Mouse (Mus musculus): Measurements from ENCODE around the gene Aff3. TPM values are rescaled to one million over a fixed set of nuclear protein-coding genes. Genes with fewer than 3 reads are reported as not detected.

Aff3 gene
- polyA plus RNA-seq, 1 experiment, result 2.2 TPM

DNA sequence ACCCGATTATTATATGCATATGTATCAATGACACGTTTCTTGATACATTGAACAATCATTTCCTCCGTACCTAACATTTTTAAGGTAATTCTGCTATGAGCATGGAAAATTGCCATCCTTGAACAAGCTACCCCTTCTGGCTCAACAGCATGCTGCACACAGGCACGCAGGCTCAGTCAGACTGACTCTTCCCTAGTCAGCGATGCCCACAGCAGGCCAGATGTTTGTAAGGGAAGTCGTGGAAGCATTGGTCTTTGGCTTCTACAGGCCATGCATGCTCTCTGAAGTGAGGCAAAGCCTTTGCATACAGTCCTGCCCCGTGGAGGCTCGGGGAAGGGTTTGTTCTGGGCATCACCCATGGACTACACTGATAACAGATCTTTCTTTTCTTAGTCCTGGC, 354.3 kb downstream of the Aff3 start:
- DNase-seq, result no peak
- Histone ChIP-seq H3K4me3 (ENCODE audit: insufficient read depth, low read depth, low read length) (no peak overlapping the region), H3K27me3 (replicated peaks; ENCODE audit: control insufficient read depth, insufficient read depth, low read length) (no peaks in the 10 kb centered on the region), H3K36me3 (ENCODE audit: control insufficient read depth, insufficient read depth, low read length) (no peaks in the 10 kb centered on the region), H3K27ac (ENCODE audit: insufficient read depth, low read depth, low read length) (no peak overlapping the region), H3K4me1 (ENCODE audit: control insufficient read depth, insufficient read depth, low read length) (no peaks in the 10 kb centered on the region)
- TF ChIP-seq POLR2A (IDR thresholded peaks at IDR 0.05; ENCODE audit: low read depth, low read length) (no peak), CTCF (conservative IDR thresholded peaks at IDR 0.05; ENCODE audit: insufficient read depth, insufficient read length, low read depth, low read length) (no peak)
- 86% methylated on average over 8 of the region's 8 CpGs for WGBS

DNA sequence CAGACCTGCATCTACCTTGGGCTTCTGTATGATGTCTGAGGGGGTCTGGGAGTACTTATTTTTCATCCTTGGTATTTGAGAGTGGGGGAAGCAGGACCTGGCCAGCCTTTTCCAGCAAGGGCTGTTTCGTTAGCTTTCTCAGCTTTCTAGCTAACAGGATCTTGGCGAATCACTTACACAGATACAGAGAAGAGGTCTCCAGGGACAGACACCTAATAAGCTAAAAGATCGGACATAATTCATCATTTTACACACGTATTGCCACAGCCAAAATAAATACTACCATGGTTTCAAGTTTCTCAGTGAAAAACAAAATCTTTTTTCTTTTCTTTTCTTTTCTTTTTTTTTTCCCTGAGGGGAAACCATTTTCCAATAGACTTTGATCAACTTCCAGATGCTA, 354.7 kb downstream of the Aff3 start:
- no peaks in the 10 kb centered on the region for H3K4me1 ChIP-seq (ENCODE audit: control insufficient read depth, insufficient read depth, low read length)
- 81% methylated on average over 4 of the region's 4 CpGs for WGBS
- DNase-seq, result no peak
- TF ChIP-seq CTCF (conservative IDR thresholded peaks at IDR 0.05; ENCODE audit: insufficient read depth, insufficient read length, low read depth, low read length) (no peak), POLR2A (IDR thresholded peaks at IDR 0.05; ENCODE audit: low read depth, low read length) (no peak)
- H3K27me3 ChIP-seq (replicated peaks; ENCODE audit: control insufficient read depth, insufficient read depth, low read length), result no peaks in the 10 kb centered on the region
- no peaks in the 10 kb centered on the region for H3K36me3 ChIP-seq (ENCODE audit: control insufficient read depth, insufficient read depth, low read length)
- no peak overlapping the region for H3K27ac ChIP-seq (ENCODE audit: insufficient read depth, low read depth, low read length)
- no peak overlapping the region for H3K4me3 ChIP-seq (ENCODE audit: insufficient read depth, low read depth, low read length)

DNA sequence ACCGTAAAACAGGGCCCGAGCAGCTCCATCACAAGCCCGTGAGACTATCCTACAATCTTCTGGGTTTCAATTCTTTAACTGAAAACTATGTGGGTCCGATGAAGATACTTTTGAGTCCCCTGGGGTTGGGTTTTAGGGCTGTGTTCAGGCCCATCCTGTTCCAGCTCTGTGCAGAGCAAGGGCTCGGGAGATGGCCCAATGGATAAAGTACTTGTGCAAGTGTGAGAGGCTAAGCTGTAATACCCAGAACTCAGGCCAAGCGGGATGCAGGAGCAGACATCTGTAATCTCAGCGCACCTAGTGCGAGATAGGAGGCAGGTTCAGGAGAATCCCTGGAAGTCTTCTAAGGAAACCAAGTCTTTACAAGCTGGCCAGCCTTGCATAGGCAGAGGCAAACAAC, 355.4 kb downstream of the Aff3 start:
- no peak overlapping the region for H3K4me3 ChIP-seq (ENCODE audit: insufficient read depth, low read depth, low read length)

DNA sequence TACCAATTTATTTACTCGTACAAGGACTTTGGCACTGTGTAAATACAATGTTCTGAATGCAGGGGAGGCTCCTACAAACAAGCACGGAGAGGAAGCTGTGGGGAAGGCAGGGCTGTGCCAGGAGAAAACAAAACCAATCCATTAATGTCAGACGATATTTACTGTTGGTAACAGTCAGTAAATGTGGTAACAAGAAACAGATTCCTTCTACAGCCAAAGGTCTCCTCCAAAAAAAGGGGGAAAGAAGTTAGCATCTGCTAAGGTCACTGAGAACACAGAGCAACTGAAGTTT, 356.1 kb downstream of the Aff3 start:
- 40% methylated on average over 3 of the region's 3 CpGs for WGBS
- DNase-seq, result no peak
- TF ChIP-seq POLR2A (IDR thresholded peaks at IDR 0.05; ENCODE audit: low read depth, low read length), result no peak
- TF ChIP-seq CTCF (conservative IDR thresholded peaks at IDR 0.05; ENCODE audit: insufficient read depth, insufficient read length, low read depth, low read length), result no peak
- H3K27ac ChIP-seq (ENCODE audit: insufficient read depth, low read depth, low read length), result no peak overlapping the region
- H3K36me3 ChIP-seq (ENCODE audit: control insufficient read depth, insufficient read depth, low read length), result no peaks in the 10 kb centered on the region
- H3K27me3 ChIP-seq (replicated peaks; ENCODE audit: control insufficient read depth, insufficient read depth, low read length), result no peaks in the 10 kb centered on the region
- no peak overlapping the region for H3K4me3 ChIP-seq (ENCODE audit: insufficient read depth, low read depth, low read length)
- H3K4me1 ChIP-seq (ENCODE audit: control insufficient read depth, insufficient read depth, low read length), result no peaks in the 10 kb centered on the region

More for the DNA sequence above, 355.4 kb downstream of the Aff3 start:
- 89% methylated on average over 8 of the region's 8 CpGs for WGBS
- Histone ChIP-seq H3K36me3 (ENCODE audit: control insufficient read depth, insufficient read depth, low read length) (no peaks in the 10 kb centered on the region), H3K27ac (ENCODE audit: insufficient read depth, low read depth, low read length) (no peak overlapping the region), H3K4me1 (ENCODE audit: control insufficient read depth, insufficient read depth, low read length) (no peaks in the 10 kb centered on the region), H3K27me3 (replicated peaks; ENCODE audit: control insufficient read depth, insufficient read depth, low read length) (no peaks in the 10 kb centered on the region)
- TF ChIP-seq CTCF (conservative IDR thresholded peaks at IDR 0.05; ENCODE audit: insufficient read depth, insufficient read length, low read depth, low read length) (no peak), POLR2A (IDR thresholded peaks at IDR 0.05; ENCODE audit: low read depth, low read length) (no peak)
- DNase-seq, result no peak

DNA sequence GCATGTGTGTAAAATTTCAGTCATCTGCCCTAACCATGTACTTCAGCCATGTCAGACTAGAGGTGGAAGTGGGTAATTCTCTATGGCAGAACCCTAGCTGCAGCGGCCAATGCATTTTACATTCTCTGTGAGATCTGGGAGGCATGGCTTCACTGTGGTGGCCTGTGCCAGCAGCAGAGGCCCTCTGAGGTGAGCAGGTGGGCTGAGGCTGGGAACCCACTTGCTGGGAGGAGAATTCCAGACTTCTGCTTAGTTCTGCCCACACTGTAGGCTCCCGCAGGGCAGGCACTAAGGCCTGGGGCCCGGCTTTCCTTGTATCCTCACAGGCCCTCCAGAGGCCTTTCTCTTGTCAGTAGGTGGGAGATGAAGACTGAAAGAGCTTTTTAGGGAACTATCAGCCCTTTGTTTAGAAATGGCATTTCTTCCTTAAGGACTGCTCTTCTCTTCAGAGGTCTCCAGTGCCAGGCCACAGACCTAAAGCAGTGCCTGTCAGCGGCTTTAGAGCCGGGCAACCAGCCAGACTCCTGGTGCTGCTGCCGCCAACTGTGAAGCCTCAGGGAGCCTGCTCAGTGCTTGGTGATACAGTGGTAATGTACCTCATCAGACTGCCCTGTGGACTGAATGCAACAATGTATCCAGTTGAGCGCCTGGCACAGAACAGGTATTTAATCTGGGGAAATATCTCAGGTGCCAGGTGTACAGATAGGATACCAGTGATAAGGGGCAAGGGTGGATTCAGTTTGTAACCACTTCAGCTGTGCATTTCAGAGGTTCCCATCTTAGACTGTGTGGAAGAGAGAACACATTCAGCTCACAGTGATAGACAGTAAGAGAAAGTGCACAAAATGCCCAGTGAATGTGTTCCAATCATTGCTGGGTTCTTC, 356.7 kb downstream of the Aff3 start:
- DNase-seq, result peak; percentile 44
- H3K4me1 ChIP-seq (ENCODE audit: control insufficient read depth, insufficient read depth, low read length), result no peaks in the 10 kb centered on the region
- H3K27ac ChIP-seq (ENCODE audit: insufficient read depth, low read depth, low read length), result no peak overlapping the region
- H3K36me3 ChIP-seq (ENCODE audit: control insufficient read depth, insufficient read depth, low read length), result no peaks in the 10 kb centered on the region
- H3K4me3 ChIP-seq (ENCODE audit: insufficient read depth, low read depth, low read length), result no peak overlapping the region
- TF ChIP-seq CTCF (conservative IDR thresholded peaks at IDR 0.05; ENCODE audit: insufficient read depth, insufficient read length, low read depth, low read length), result no peak
- TF ChIP-seq POLR2A (IDR thresholded peaks at IDR 0.05; ENCODE audit: low read depth, low read length), result no peak
- 64% methylated on average over 7 of the region's 7 CpGs for WGBS
- no peaks in the 10 kb centered on the region for H3K27me3 ChIP-seq (replicated peaks; ENCODE audit: control insufficient read depth, insufficient read depth, low read length)

DNA sequence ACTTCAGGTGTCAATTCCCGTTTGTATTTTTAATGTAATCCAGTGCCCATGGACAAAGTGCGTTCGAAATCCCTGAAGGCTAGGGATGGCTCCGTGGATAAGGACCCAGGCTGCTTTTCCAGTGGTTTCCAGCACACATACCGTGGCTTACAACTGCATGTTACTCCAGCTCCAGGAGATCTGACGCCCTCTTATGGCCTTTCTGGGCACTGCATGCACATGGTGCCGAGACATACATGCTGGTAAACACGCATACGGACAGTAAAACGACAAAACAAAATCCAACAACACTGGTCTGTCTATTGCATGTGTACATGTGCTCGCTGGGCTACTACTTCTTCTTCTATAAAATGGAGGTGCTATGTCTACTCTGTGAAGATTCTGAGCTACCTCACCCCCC, 357.5 kb downstream of the Aff3 start:
- TF ChIP-seq POLR2A (IDR thresholded peaks at IDR 0.05; ENCODE audit: low read depth, low read length) (no peak), CTCF (conservative IDR thresholded peaks at IDR 0.05; ENCODE audit: insufficient read depth, insufficient read length, low read depth, low read length) (0 out of 2 replicates have a peak, but pooled peaks have one; percentile 22)
- Histone ChIP-seq H3K27ac (ENCODE audit: insufficient read depth, low read depth, low read length) (no peak overlapping the region), H3K4me3 (ENCODE audit: insufficient read depth, low read depth, low read length) (no peak overlapping the region), H3K36me3 (ENCODE audit: control insufficient read depth, insufficient read depth, low read length) (no peaks in the 10 kb centered on the region), H3K4me1 (ENCODE audit: control insufficient read depth, insufficient read depth, low read length) (no peaks in the 10 kb centered on the region), H3K27me3 (replicated peaks; ENCODE audit: control insufficient read depth, insufficient read depth, low read length) (no peaks in the 10 kb centered on the region)
- 94% methylated on average over 11 of the region's 11 CpGs for WGBS
- DNase-seq, result no peak

DNA sequence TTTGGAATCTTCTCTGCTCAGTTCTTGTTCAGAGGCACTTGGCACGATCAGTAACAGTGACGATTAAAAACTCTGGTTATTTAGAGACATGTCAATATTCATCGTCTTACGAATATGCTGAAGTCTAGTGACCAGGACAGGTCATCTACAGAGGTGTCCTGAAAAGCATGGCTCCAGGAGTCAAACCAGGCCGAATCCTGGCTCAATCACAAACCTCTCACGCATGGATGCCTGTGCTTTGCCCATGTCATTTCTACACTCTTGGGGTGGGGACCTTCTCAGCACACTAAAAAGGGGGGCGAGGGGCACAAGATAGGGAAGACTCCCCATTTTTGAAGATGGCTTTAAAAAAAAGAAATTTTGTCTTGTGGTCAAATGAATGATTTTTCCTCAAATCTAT, 358.6 kb downstream of the Aff3 start:
- DNase-seq, result no peak
- no peak overlapping the region for H3K4me3 ChIP-seq (ENCODE audit: insufficient read depth, low read depth, low read length)
- H3K27me3 ChIP-seq (replicated peaks; ENCODE audit: control insufficient read depth, insufficient read depth, low read length), result no peaks in the 10 kb centered on the region
- 85% methylated on average over 7 of the region's 7 CpGs for WGBS
- no peaks in the 10 kb centered on the region for H3K4me1 ChIP-seq (ENCODE audit: control insufficient read depth, insufficient read depth, low read length)
- TF ChIP-seq CTCF (conservative IDR thresholded peaks at IDR 0.05; ENCODE audit: insufficient read depth, insufficient read length, low read depth, low read length) (no peak), POLR2A (IDR thresholded peaks at IDR 0.05; ENCODE audit: low read depth, low read length) (no peak)
- H3K36me3 ChIP-seq (ENCODE audit: control insufficient read depth, insufficient read depth, low read length), result no peaks in the 10 kb centered on the region
- H3K27ac ChIP-seq (ENCODE audit: insufficient read depth, low read depth, low read length), result no peak overlapping the region
